Mouse (Mus musculus): ENCODE measurements around the gene Tmem8b.

Tmem8b gene

DNA sequence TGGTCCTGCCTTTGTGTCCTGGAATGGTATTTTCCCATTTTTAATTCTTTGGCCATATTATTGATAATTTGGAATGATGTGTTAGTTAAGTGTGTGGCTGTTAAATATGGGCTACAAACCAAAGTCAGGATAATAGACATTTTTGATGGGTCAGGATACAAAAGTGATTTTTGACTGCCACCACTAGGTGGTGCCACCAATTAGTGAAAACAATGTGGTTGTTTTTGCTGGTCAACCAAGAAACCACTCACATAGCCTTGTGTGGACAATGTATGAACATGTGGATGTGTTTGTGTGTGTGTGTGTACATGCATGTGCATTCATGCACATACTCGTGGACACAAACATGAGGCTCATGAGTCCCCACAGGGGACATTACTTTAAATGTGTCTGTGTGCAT lies 56.0 kb downstream of the Tmem8b start:
- peak; percentile 65 for DNase-seq

DNA sequence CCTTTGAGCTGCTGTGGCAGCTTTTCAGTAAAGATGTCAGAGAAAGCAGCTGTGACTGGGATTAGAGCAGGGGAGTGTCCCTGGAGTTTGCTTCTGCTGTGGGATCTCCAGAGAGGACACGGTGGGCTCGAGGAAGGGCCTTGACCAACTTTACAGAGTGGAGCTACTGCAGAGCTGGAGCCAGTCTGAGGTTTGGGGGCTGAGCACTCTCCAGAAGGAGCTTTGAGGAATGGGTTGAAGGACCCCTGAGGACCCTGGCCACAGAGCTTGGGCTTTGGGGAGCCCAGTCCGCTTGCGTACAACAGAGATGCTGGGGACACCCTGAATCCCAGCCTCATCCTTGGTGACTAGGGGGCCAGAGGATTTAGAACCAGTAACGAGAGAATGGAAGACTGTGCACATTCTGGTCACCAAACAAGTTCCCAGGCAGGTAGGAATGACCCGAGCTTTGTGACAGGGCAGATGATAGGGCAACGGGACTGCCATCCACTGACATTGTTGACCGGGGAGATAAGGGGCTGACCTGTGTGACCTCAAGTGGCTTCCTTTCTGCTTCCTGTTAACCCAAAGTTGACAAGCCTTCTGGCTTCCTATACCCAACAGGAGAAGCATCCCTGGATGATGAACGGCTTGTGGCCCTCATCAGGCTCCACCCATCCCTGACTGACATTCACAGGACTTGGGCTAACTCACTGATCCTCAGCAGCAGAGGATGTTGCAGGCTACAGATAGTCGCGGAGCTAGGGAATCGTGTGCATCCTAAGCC lies 57.6 kb downstream of the Tmem8b start:
- DNase-seq: no peak

DNA sequence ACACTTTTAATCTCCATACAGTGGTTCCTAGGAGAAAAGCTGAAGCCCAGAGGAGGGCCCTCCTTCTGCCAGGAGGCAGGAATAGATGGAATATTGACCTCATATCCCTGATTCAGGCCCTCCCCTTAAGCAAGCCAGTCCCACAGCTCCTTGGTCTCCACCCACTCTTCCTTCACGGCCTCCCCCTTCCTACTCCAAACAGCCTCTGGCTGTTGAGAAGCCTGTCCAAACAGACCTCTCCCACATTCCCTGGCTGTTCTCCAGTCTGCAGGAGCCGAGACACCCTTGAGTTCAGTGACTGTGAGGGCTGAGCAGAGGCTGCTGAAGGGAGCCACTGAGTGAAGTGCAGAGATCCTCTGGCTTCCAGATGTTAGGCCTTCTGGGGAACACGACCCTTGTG lies 58.2 kb downstream of the Tmem8b start, which contains the start of gene Hrct1:
TSS of gene Hrct1 (plus strand) at position 194 of the 400 bp plus-strand sequence.
- DNase-seq: peak; percentile 88

DNA sequence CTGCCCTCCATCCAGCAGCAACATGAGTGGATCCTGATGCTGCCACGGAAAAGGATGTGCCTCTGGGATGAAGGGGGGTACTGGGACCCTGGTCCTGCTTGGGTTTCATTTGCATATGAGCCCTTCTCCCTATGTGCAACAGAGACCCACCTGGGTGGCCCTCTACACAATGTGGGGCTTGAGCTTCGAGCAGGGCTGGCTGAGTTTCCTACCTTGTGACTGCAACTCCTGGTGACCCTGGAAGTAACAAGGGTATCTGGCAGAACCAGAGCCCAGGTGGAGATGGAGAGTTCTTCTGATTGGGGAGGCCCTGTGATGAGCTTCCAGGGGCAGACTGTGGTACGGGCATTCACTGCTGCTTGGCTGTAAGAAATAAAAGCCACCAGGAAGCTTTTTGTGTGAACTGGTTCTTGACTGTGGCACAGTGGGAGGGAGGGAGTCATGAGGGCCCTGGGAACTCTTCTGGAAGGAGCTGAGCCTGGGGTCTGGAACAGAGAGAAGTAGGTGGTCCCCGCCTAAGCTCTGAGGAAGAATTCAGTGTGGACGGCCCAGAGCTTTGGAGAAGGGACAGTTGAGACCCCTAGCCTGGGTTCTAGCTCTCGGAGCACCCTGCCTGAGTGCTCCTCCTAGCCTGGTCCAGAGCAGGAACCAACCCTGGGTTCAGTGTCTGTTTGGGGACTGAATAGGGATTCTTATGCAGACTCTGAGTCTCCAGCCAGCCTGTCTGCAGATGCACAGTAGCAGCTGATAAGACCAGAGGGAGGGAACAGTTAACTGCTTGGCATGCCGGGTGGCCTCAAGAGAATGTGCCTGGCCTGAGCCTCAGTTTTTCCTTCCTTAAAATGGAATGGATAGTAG lies 59.2 kb downstream of the Tmem8b start:
- DNase-seq: no peak

DNA sequence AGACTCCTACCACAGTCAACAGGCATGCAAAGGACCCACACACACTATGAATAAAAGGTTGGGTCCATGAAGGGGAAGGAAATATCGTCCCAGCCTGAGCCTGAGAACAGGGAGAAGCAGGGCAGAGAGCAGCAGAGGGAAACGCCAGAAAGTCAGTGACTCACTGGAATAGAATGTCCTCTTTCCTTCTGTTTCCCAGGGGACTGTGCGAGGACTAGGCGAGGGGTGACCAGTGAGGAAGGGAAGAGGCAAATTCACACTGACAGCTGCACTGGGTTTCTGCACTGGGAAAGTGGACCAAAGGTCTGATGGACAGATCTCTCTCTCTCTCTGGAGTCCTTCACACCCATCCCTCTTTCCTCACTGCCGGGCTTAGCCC lies 59.8 kb downstream of the Tmem8b start:
- peak; percentile 82 for DNase-seq

DNA sequence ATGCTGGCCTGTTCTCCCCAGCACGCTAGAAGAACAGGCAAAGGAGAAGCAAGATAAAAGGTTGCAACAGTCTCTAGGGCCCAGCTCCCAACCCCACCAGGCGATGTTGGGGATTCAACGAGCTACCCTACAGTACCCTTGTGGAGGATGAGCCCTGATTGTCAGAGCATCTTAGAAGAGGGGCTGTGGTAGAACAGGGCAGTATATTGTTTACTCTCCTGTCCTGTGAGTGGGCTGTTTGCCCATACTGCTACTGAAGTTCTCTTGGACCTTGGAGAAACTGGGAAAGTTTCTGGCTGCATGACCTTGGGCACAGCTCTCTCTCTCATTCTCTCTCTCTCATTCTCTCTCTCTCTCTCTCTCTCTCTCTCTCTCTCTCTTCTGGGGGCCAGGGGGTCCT lies 60.4 kb downstream of the Tmem8b start:
- no peak for DNase-seq

DNA sequence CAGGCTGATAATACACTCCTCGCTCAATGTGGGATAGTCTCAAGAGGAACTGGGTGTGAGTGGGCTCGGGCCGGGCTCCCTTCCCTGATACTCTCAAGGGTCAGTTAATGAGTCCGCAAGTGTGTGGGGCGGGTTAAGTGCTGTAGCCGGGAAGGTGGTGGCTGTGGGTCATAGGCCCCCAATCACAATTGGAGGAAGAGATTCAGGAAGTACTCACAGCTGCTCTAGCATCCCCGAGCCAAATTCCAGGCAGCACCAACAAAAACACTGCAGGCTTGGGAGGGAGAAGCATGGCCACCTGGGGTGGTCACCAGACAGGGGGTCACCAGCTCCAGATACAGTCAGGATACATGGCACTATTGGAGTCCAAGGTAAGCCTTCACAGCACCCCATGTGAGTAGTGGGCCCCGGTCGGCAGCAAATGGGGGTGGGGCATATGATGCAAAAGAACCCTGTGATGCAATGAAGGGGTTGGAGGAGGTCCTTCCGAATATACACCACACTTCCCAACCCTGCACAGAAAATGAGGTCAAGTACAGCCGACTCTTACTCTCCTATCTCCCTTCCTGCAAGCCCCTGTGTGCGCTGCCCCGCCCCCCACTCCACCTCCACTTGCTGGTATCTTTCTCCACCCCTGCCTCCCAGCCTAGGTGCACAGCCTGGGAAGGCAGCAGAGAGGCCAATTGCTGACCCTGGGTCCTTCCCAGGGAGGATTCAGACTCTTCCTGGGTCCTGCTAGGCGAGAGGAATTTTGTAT lies 61.2 kb downstream of the Tmem8b start, which contains the start of gene Spaar:
TSS of gene Spaar (plus strand) at position 241 of the 757 bp plus-strand sequence.
- DNase-seq: peak; percentile 75

DNA sequence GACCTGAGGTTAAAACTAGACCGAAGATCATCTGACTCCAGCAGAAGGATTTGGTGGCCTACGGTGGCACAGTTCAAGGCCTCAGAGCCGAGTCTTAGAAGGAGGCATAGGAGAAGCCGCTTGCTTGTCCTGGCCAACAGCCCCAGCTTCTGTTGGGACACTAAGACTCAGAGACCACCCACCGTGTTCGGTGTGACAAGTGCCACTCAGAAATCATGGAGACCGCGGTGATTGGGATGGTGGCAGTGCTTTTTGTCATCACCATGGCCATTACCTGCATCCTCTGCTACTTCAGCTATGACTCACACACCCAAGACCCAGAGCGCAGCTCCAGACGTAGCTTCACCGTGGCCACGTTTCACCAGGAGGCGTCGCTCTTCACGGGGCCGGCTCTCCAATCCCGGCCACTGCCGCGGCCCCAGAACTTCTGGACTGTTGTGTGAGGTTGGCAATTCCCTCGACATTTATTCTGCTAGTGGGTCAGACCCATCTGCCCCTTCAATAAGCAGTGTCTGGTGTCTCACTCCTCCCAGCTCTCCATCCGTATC lies 62.1 kb downstream of the Tmem8b start:
- DNase-seq: no peak

DNA sequence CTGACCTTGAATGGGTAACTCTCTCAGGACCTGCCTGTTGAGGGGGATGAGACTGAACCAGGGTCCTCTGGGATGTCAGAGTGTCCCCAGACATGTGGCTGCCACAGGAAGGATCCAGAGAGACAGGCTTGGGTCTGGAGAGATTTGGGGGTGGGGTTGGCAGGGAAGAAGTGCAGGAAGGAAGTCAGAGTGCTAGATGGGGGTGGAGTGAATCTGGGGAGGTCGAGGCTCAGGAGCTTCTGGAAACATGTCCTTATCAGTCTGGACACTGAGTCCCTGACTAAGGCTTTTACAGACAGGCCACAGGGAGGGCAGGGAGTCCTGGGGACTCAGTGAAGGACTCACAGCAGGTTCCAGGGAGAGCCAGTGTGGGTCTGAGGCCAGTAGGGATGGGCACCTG lies 63.4 kb downstream of the Tmem8b start:
- DNase-seq: no peak

DNA sequence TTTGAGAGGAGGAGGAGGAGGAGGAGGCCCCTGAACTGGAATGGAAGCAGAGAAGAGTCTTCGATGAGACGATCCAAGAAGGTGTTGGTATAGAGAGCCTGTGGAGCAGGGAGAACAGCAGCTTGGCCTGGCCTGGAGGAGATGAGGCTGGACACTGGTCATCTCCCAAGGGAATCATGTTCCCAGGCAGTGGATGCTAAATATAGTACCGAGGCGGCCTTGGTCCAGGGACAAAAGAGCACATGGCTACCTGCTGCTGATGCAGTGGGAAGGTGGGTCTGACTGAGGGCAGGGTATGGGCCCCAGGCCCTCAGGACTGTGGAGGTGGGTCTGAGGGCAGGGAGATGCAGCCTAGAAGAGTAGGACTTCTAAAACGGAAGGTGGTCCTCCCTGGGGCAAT lies 64.4 kb downstream of the Tmem8b start:
- no peak for DNase-seq

DNA sequence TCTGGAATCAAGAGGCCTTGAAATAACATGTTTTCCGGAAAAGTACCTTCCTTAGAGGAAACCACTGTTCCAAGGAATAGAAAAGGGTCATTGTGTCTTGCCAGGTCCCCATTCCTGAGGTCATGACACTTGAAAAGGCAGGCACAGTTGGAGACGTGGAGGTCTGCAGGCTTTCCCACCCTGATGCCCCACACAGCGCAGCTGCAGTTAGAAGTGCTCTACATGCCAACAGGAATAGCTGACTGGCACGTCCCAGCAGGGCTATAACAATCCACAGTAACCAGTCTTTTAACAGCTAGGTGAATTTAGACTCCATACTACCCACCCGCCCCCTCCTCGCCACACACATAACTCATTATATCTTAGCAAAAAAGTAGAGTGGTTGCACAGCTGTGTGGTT lies 68.4 kb downstream of the Tmem8b start:
- DNase-seq: no peak

DNA sequence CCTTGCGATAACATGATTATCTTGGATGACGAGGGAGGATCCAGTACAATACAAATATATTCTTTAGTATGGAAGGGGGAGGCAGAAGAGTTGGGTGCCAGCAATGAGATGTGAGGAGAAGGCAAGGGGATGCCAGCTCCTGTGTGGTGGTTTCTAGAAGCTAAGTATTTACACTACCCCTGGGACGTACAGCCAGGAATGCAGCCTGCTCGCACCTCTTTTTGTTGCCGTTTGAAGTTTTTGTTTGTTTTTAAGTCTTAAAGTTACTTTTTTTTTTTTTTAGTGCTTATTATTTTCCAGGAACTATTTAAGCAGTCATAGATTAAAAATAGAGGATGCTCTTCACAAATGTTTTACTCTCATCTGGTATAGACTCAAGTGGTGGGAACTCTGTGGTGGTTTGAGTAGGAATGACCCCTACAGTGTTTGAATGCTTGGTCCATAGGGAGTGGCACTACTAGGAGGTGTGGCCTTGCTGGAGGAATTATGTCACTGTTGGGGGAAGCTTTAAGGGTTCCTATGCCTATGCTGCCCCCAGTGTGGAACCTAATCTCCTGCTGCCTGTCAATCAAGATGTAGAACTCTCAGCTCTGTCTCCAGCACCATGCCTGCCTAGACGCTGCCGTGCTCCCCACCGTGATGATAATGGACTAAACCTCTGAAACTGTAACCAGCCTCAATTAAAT lies 70.4 kb downstream of the Tmem8b start:
- no peak for DNase-seq

DNA sequence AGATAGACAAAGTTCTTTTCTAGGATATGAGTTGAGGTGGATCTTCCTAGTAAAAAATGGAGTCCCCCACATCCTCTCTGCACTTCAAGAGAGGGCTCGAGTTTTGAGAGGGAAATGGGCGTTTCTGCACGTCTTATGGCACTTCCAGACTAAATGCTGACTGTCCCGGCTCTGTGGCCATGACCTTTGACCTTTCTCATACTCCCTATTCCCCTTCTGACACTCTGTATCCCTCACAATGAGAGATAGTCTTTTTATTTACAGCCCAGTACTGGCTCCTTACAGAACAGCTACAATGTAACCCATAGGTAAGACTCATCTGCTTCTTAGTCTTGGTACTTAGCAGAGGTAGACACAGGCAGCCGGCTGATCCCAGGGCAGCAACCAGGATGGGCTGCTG lies 72.8 kb downstream of the Tmem8b start:
- no peak for DNase-seq
